Mouse (Mus musculus) testis, postnatal 14 days (tissue): ENCODE results near the gene Chst3.
"Not testable (repeated sequence)": the region's sequence is repeated elsewhere in the genome, so short reads cannot be mapped to it uniquely, and the experiment has no call there.

Source experiments
- DNase-seq: peaks from one replicate; pipeline ENCODE4 v3.0.0; 2021; ENCODE audit warnings: low spot score

Chst3 gene

GRCm38 (mm10) chr10:60218591-60219499, at the start of gene Chst3:
TSS of gene Chst3 (minus strand) at chr10:60219260.
- peak; percentile 32 for DNase-seq

- no peak for DNase-seq
These were observed 49.7 kb upstream of the Chst3 start for GRCm38 (mm10) chr10:60268738-60269137.

- DNase-seq, result no peak
These were observed 47.9 kb upstream of the Chst3 start for GRCm38 (mm10) chr10:60266842-60267401.

GRCm38 (mm10) chr10:60265252-60265651, 46.2 kb upstream of the Chst3 start:
- peak; percentile 63 for DNase-seq

- no peak for DNase-seq
These were observed 44.3 kb upstream of the Chst3 start for GRCm38 (mm10) chr10:60263351-60263750.

GRCm38 (mm10) chr10:60262386-60262785, 43.3 kb upstream of the Chst3 start:
- DNase-seq, result peak; percentile 86

- peak; percentile 53 for DNase-seq
These were observed 42.5 kb upstream of the Chst3 start for GRCm38 (mm10) chr10:60261530-60261929.

- DNase-seq, result no peak
These were observed 41.7 kb upstream of the Chst3 start for GRCm38 (mm10) chr10:60260557-60261294.

- DNase-seq, result no peak
These were observed 38.3 kb upstream of the Chst3 start for GRCm38 (mm10) chr10:60257261-60257825.

GRCm38 (mm10) chr10:60256088-60256487, 37.0 kb upstream of the Chst3 start:
- no peak for DNase-seq

- DNase-seq, result no peak
These were observed 33.5 kb upstream of the Chst3 start for GRCm38 (mm10) chr10:60252606-60253005.

GRCm38 (mm10) chr10:60252187-60252586, 33.1 kb upstream of the Chst3 start:
- DNase-seq, result no peak

GRCm38 (mm10) chr10:60250426-60250965, 31.4 kb upstream of the Chst3 start:
- no peak for DNase-seq

- not testable (repeated sequence) for DNase-seq
These were observed 29.3 kb upstream of the Chst3 start for GRCm38 (mm10) chr10:60248345-60248744.

GRCm38 (mm10) chr10:60246519-60246918, 27.5 kb upstream of the Chst3 start:
- peak; percentile 67 for DNase-seq

GRCm38 (mm10) chr10:60245635-60246034, 26.6 kb upstream of the Chst3 start:
- DNase-seq, result no peak

GRCm38 (mm10) chr10:60245041-60245440, 26.0 kb upstream of the Chst3 start:
- DNase-seq, result peak; percentile 82

GRCm38 (mm10) chr10:60243941-60244340, 24.9 kb upstream of the Chst3 start:
- no peak for DNase-seq

GRCm38 (mm10) chr10:60240416-60240815, 21.4 kb upstream of the Chst3 start:
- DNase-seq, result no peak

- DNase-seq, result peak; percentile 46
These were observed 18.6 kb upstream of the Chst3 start for GRCm38 (mm10) chr10:60237475-60238154.

- DNase-seq, result not testable (repeated sequence)
These were observed 16.8 kb upstream of the Chst3 start for GRCm38 (mm10) chr10:60235876-60236275.
